Mouse (Mus musculus): ENCODE results near the gene Rapgef5.

Gene Rapgef5

DNA sequence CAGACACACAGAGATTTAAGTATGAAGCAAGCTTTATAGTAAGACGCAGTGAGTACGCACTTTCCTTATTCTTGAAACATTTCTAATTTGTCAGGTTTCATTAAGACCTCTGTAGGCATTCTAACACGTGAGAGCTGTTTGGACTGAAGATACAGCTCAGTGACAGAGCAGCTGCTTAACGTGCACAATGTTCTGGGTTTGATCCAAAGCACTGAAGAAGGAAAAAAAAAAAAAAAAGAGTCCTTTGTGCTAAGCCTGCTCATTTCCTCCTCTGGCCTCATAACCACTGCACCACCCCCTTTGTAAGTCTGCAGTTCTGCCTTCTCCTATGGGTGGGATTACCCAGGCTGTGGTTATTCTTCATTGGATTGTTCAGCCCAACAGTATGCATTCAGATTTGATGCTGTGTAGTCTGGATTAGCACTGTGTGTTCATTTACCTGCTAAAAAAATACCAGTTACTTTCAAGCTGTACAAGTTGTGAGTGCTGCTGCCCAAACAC is 103.3 kb downstream of the Rapgef5 start:
- no peak for DNase-seq (ENCODE audit: low read depth, low spot score)

DNA sequence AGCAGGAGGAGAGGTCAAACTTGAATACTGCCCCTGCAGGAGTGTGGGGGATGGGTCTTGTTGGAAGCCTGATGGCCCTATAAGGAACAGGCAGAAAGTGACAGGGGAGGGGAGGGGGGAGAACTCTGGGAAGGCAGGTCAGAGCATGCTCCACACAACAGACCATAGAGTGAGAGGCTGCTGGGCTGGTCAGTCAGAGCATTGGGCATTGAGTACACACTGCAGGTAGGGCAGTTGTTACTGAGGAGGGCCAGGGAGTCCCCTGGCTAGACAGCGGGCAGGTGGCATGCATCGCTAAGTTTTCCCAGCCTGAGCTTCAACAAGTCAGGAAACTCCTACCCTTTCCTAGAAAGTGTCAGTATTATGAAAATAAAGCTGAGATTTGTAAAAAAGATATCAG is 106.7 kb downstream of the Rapgef5 start:
- no peak for DNase-seq (ENCODE audit: low read depth, low spot score)

DNA sequence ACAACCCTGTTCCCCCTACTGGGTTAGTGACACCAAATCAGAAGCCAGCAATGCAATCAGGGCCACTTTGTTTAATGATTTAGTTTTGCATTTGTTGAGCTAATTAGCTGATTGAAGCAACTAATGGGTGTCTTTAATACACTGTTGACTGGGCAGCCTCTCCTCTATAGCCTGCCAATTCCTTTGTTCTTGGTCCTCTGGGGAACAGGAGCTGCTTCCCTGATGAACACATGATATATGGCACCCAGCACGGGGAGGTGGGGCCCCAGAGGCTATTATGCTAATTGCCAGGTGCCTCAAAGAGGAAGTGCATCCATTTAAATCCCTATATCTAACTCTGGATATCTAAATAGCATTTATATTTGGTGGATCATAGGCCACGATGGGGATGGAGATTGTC is 111.0 kb downstream of the Rapgef5 start:
- no peak for DNase-seq (ENCODE audit: low read depth, low spot score)

DNA sequence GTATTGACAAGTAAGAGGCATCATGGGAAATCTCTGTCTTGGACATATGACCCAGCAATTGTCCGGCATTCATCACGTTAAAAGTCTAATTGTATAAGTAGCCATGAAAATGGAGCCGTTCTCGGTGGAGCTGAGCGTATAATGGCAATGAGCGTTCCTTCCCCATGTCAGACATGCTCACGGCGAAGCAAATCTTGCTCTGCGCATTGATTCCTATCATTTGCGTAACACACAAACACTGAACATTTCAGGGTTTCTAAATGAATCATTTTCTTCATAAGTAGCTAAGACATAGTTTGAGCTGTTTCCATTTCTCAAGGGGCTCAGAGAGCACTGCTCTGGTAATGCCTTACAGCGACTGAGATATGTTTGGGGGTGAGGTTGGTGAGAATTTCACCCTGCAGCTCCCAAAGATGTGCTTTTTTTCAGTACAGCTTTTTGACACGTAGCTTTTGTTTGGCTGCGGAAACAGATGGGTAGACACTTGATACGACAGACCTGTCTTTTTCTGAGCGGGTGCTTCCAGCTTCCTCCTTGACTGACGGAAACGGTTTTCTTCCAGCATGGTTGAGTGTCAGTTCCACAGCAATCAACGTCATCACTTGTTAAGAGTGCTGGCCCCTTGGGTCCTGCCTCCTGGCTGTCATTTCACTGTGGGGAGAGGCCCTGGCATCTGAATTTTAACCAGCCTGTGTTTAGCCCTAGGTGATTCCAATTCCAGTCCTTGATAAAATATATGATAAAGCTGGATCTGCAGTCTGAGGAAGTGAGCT is 112.2 kb downstream of the Rapgef5 start:
- DNase-seq (ENCODE audit: low read depth, low spot score): no peak

DNA sequence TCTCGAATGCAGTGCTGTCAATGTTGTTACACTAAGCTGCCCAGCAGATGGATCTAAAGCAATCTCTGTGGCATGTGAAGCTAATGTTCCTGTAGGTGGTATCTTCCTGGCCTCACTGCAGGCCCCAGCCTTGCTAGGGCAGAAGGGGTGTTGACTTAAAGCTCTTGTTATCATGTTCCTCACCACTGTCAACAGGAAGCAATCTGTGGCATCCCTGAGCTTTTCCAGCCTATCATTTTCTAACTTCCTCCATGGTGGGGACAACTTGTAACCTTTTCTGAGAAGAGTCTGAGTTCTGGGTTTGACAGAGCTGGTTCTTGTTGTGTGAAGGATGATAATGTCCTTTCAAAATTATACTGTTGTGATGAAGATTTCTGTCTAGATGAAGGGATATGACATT is 115.9 kb downstream of the Rapgef5 start:
- no peak for DNase-seq (ENCODE audit: low read depth, low spot score)

DNA sequence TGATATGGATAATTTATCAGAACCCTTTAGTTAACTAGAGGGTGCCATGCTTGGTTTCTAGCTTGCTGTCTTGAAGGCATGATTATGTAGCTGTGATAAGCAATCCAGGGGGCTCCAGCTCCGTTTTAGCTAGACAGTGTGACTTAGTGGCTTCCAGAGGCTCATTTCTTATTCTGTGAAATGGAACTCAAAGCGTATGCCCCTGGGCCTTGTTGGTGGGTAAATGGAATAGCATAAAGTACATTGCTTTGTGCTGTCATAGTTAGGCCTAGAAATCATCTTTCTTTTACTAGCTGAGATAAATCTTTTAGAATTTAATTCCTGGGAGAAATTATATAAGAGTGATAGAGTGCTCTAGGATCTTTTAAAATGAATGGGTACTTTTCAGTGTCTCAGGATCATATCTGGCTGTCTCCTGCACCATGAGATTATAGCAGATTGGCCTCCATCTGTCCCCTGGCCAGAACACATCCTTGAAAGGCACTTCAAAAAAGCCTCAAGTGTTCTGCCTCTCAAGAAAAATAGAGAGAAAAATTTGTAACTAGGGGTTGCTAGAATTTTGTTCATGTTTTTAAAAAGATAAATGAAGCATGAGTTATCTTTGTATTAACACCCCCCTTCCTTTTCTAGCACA is 120.0 kb downstream of the Rapgef5 start:
- no peak for DNase-seq (ENCODE audit: low read depth, low spot score)

DNA sequence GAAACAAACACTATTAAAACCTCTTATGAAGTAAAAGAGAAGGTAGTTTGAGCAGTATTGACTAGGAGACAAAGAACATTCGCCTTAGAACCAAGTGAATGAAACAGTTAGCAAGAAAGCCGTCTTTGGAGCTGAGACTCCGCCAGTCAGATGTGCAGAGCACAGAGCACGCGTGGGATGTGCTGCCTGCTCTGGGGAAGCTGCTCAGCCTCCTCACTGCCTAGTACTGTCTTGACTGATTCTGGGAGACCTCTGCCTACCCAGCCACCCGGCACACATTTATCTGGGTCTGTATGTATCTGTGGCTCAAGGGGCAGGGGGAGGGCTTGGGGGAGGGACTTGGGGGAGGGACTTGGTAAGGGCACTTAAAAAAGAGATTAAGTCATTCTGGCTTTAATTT is 120.7 kb downstream of the Rapgef5 start:
- DNase-seq (ENCODE audit: low read depth, low spot score): no peak

DNA sequence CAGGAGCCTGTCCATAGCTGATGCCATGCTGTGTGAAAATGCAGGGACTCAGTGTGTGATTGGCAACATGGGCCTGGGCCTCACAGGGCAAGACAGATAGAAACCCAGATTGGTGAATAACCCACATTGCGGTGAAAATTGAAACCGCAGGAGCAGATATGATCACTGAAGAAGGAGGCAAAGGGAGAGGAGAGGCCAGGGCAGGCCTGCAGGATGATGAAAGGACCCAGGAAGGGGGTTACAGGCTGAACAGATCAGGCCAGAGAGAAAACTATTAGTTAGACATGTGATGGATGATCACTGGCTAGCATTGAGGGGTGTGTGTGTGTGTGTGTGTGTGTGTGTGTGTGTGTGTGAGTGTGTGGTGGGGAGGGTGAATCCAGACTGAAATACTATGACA is 122.6 kb downstream of the Rapgef5 start:
- no peak for DNase-seq (ENCODE audit: low read depth, low spot score)

DNA sequence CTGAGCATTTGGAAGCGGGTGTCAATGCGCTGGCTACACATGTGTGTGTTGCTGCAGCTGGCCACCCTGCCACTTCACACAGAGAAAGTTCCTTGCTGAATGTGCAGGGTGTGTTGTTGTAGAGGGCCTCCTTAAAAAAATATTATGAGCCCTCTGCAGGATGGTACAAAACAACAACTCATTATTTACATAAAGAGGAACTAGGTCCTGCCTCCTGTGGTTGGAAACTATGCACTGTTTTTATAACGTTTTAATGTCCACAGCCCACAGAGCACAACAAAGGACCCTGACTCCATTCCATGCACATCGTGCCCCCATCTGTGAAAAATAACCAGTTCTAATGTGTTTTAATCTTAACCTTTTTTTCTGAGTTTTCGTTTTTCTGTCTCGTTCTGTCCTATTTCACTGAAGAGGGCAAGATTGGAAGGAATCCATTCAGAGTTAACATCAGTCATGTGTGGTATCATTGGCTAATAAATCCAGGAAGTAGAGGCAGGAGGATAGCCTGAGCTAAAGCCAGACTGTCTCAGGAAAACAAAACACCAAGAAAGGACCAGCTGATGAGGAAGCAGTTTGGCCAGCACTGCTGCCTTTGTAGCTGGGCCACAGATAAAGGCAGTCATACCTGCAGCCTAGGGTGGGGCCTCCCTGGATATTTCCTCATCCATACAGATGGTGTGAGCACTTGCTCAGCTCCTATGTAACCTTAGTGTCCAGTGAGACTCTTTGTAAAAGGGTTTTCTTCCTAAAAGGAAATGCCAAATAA is 123.3 kb downstream of the Rapgef5 start:
- DNase-seq (ENCODE audit: low read depth, low spot score): no peak

DNA sequence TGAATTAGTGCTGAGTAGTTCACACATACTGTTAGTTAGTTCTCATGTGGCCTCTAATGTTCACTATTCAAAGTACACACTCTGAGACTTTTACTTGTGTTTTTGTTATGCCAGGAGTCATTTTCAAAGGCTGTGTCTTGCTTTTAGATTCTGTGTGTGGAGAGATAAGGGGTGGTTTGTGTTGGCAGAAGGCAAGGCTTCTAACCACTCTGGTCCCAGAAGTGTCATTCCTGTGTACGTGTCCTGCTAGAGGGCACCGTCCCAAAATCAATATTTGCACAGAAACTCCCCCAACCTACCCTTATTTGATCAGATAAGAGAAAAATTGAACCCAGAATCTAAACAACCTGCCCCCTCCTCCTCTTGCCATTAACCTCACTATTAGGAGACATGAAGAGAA is 126.2 kb downstream of the Rapgef5 start:
- no peak for DNase-seq (ENCODE audit: low read depth, low spot score)

DNA sequence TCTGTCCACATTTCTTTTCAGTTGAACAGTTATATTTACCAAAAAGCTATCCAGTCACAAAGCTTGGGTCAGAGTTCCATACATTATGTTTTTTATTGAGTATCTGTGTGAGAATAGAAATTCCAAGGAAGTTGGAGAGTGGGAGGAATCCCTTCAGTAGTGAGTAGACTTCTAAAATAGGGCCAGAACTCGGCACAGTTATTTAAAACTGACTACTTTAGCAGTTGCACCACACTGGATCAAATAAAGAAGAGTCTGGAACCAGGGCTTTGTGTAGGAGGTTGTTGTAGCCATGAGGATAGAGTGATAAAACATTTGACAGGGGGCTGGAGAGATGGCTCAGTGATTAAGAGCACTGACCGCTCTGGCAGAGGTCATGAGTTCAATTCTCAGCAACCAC is 129.5 kb downstream of the Rapgef5 start:
- DNase-seq (ENCODE audit: low read depth, low spot score): no peak

DNA sequence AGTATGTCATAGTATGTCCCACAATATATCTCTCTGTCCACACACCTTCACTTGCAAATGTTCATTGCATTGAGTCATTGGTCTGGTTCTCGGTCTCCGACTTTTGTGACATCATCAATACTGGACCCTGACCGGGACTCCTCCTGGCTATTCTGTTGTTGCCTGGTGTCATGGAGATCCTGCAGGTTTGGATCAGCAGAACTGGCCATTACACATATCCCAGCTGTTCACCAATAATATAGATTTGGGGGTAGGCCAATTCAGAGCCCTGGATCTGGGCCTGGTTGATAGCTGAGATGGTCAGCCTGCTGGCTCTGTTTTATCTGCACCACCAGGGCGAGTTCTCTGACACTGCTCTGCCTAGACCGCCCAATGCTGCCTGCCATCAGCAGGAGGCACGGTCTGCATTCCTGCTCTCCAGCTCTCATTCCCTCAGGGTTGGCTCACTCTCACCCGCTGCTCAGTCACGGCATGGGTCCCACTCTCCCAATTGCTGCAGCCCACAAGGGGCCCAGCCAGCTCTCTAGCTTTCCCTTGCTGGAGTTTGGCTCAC is 137.7 kb downstream of the Rapgef5 start:
- no peak for DNase-seq (ENCODE audit: low read depth, low spot score)

DNA sequence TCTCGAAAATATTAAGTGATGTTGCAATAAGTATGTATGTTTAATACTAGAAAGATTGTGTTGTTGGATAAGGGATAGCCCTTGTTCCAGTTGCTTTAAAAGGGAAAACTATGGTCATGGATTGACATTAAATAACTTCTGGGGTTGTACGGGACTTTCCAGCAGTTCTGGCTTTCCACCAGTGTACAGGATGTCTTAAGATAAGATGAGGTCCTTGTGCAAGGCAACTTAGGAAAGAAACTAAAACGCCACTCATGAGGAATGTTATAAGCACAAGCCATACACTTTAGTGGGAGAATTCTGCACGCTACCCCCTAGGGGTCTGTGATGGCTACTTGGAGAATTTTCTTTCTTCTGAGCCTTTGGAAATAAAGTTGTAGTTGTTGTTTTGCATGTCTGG is 140.7 kb downstream of the Rapgef5 start:
- DNase-seq (ENCODE audit: low read depth, low spot score): no peak

DNA sequence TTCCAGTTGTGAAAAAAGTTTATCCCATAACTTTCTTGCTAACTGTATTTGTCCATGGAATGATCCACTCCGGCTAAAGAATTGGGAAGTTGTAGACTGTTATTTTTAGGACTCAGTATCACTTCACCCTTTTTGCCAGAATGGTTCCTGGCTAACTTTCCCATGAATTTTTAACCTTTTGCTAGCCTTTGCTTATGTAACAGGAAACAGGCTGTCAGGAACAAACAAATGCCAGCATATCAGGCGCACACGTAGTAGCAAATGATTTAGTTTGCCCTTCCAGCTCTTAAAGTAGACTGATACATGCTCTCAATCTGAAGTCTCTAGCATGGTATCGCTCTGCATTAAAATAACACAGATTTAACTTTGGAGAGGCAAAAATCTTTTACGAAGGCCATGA is 141.5 kb downstream of the Rapgef5 start:
- DNase-seq (ENCODE audit: low read depth, low spot score): no peak

DNA sequence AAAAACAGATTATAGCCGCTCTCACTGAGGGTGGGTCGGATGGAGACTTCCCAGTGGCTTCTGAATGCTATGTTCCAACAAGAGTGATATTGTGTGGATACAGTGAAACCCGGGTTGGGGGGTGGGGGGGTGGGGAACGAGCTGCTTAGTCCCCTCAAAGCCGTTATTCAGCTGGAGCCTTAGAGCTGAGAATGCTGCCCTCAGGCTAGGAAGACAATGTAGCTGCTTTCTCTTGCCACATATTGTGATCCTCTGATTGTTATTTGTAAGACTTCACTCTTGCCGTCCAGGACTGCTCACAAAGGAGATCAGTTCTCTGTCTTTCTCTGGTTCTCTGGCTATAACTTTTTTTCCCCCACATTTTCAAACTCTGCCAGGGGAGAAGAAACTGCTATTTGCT is 142.5 kb downstream of the Rapgef5 start:
- no peak for DNase-seq (ENCODE audit: low read depth, low spot score)

DNA sequence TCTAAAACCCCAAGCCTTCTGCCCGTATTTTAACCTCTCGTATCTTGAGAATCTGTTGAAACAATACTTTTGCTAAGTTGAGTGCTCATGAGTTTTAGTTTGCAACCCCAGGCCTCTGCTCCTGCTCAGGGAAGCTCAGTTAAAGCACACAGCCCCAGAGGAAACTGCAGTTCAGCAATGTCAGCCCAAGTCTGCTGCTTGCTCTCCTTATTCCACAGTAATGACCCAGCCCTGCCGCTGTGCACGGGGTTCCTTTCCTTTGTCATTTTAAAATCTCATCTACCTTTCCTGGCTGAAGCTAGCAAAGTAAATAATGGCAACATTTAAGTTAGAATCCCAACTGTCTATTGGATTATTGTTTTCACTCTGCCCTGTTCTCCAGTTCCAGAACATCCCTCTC is 144.1 kb downstream of the Rapgef5 start:
- DNase-seq (ENCODE audit: low read depth, low spot score): no peak

DNA sequence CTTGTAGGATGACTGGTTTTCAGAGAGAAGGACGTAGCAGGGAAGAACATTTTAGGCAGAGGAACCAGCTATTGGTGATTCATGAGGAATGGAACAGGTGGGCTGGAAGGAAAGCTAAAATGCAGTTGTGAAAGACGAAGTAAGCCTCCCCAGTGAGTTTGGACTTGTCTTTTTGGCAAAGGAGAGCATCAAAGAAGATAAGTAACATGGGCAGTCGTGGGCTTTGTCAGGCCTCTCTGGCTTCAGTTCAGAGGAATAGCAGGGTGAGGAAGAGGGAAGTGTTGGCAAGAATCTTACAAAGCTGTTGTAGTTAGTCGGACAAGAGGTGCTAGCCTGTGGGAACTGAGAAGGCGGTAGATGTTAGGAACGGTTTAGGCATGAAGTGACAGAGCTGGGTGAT is 145.6 kb downstream of the Rapgef5 start:
- DNase-seq (ENCODE audit: low read depth, low spot score): no peak

DNA sequence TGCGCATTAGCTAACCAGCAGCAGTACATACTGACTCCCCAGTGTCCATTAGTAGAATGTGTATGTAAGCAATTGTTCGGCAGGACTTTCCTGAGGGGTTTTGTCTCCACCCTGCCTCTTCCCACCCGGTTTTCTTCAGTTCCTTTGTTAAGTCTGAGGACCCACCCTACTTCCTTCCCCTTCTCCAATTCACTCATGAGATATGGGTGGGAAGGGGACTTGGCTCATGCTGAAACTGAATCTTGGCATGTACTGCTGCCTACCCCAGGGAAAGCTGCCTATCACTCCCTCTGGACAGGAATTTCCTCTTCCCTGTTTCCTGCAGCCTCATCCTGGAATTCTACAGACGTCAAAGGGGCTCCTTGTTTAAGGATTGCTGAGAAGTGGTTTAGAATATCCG is 147.4 kb downstream of the Rapgef5 start:
- DNase-seq (ENCODE audit: low read depth, low spot score): no peak

DNA sequence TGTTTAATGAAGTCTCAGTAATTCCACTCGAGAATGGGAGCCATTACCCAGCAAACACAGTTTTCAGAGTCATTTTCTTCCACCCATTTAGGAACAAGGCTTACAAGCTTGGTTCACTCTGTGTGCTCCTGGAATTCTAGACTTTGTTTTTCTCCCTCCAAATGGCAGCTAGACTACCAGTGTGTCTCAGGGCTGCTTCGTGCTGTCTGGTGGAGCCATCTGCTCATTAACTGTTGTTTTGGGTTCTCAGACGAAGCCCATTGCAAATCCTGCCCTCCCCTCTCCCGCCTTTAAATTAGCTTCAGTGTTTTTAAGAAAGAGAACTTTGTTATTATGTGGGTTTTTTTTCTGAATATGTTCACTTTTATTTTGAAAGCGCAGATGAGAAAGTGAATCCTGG is 148.4 kb downstream of the Rapgef5 start:
- DNase-seq (ENCODE audit: low read depth, low spot score): no peak

DNA sequence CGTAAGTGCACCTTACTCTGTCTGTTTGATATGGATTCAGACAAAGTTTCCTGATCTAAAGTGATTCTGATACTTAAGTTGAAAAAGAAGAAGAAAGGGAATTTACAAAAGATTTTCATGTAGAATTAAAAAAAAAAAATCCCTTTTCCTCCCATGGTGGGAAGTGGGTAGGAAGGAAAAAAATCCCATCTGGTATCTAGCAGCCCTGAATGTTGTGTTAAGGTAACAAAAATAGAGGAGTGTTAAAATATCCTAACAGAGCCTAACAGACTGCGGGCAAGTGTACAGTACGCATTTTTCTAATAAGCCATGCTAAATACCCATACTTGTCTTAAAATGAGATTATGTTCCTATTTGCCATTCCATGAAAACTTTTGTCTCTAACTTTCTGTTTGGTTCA is 150.1 kb downstream of the Rapgef5 start:
- DNase-seq (ENCODE audit: low read depth, low spot score): no peak

DNA sequence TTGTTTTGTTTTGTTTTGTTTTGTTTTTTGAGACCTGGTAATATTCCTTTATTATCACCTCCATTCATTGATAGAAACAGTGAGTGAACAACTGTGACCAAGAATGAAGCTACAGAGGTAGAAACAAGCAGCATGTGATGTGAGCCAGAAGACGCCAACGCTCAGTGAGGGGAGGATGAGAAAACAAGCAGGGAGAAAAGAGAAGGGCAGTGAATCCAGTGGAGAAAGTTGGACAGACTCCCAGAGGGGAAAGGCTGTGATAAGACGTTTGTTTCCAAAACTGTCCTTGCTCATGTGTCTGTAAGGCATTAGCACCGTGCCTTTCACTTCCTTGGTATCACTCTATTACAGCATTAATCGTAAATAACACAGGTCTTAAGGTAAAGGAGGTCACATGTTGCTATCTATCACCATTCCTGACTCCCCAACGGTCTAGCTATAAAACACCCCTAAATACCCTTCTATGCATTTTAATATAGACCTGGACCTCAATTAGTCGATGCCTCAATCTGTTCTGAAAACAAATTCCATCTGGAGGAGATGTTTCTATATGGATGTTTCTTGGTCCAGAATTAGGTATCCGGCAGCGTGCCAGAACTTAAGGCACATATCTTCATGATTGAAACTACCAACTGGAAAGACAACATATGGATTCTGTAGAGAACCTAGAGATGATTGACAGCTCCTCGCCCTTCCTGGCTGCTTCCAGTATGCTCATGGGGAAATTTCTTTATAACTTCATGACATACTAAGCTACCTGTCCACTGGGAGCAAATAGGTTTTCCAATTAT is 153.5 kb downstream of the Rapgef5 start:
- DNase-seq (ENCODE audit: low read depth, low spot score): no peak

DNA sequence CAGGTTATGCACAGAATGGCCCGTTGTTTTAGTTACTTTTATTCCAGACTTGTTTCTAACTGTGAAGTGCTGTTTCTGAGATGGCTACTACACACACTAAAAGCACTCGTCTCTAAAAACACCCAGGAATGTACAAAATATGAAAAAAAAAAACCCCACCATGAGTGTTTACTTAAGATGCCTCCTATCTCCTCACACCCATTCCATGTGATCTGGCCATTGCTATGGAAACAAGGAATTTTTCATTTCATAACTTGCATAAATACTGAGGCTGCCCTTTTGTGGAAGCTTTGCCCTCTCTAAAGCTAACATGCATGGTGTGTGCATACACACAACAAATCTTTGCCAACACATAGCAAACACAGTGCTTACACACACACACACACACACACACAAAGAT is 156.9 kb downstream of the Rapgef5 start:
- DNase-seq (ENCODE audit: low read depth, low spot score): no peak

Data from retina, postnatal 7 days (tissue).